Mouse (Mus musculus): Measurements from ENCODE around the gene Eva1b.

The Eva1b gene

DNA sequence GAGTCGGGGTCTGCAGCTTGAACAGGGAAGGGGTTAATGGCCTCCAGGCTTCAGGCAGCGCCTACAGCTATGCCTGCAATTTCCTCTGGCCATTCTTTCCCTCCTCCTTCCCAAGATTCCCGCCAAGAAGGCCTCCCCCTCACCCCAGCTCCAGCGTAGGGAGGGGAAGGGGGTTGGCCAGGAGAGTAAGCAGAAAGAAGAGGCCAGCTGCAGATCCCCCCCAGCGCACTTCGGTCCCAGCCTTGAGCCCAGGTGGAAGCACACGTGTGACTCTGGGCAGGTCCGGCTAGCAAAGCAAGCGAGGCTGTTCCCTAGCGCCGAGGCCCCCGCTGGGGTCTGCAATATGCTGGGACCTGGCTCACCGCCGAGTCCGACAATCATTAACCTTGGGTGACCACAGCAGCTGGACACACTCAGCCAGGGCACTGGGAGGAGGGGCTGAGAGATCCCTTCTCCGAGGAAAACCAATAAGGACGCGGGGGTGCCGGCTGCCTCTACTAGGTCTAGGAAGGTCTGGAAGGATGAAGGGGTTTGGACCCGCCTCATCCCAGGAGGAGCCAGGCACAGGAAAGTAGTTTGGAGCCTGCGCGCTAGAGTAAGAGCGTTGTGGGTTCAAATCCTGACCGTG, at the start of gene Eva1b:
TSS of gene Eva1b (plus strand) at position 212 of the 628 bp plus-strand sequence.
- in situ Hi-C loops (cut with MboI; ENCODE audit: low pct_unique_long_range_greater_than_20kb in 1 of 2, low sequenced_read_pairs in 2 of 2, unreplicated experiment in 1 of 2) = no loop called here

DNA sequence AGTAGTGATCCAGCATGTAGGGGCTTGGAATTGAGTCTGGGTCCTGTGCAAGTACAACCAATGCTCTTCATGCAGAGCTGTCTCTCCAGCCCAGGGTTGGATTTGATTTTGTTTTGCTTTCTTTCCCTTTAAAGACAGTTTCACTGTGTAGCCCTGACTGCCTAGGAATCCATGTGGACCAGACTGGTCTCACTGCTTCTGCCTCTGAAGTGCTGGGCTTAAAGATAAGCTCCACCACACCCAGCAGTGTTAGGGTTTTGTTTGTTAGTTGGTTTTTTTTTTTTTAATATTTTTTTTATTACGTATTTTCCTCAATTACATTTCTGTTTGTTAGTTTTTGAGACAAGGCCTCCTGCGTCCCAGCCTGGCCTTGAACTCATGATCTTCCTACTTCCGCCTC, 48.2 kb upstream of the Eva1b start:
- in situ Hi-C loops (cut with MboI; ENCODE audit: low pct_unique_long_range_greater_than_20kb in 1 of 2, low sequenced_read_pairs in 2 of 2, unreplicated experiment in 1 of 2) = loop anchor here in 1 of 2 experiments (5.0 kb wide), 1 partner anchor 58 kb away; no protein-coding TSS in a partner anchor

DNA sequence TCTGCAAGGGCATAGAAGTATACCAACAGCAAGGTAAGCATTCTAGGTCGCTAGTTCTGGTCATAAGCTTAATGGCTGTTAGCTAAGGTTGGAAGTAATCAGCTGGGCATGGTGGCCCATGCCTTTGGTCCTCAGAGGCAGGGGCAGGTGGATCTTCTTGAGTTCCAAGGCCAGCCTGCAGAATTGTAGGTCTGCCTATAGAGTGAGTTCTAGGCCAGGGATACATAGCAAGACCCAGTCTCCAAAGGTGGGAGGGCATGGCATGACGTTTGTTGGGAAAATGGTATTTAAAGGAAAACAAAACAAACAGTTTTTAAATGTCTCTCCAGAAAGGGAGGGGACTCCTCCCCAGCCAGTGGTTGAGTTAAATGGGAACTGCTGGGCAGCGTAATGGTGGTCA, 46.8 kb upstream of the Eva1b start:
- in situ Hi-C loops (cut with MboI; ENCODE audit: low pct_unique_long_range_greater_than_20kb in 1 of 2, low sequenced_read_pairs in 2 of 2, unreplicated experiment in 1 of 2) = no loop called here

DNA sequence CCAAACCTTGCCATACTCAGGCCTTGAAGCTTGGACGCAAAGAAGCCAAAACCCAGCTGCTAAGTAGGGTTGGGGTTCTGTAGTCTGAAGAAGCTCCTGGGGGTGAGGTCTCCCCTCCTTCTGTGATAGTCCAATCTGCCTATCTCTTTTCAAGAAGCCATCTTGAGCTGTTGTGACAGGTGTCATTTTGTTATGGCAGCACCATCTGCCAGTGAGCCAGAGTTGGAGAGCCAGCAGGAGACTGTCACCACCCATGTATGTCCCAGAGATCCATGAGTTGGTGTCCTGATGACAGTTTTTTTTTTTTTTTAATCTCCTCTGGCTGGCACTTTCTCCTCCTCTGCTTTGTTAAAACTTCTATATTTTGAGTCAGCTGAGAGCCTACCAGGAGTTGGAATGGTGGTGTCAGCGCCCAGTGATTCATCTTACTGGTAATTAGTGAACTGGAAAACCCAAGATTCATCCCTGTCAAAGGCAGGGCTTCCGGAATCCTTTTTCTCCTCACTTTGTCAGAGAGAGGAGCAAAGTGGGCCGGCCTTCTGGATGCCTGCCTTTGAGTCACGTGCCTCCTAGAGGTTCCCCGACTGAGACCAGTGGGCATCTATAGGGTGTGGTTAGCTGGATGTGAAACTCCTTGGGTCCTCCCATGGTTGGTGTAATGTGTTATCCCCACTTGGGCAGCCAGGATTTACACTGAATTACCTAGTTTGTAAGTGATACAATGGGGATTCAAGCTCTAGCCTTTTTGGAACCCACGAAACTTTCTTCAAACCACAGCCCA, 45.3 kb upstream of the Eva1b start:
- in situ Hi-C loops (cut with MboI; ENCODE audit: low pct_unique_long_range_greater_than_20kb in 1 of 2, low sequenced_read_pairs in 2 of 2, unreplicated experiment in 1 of 2) = no loop called here

DNA sequence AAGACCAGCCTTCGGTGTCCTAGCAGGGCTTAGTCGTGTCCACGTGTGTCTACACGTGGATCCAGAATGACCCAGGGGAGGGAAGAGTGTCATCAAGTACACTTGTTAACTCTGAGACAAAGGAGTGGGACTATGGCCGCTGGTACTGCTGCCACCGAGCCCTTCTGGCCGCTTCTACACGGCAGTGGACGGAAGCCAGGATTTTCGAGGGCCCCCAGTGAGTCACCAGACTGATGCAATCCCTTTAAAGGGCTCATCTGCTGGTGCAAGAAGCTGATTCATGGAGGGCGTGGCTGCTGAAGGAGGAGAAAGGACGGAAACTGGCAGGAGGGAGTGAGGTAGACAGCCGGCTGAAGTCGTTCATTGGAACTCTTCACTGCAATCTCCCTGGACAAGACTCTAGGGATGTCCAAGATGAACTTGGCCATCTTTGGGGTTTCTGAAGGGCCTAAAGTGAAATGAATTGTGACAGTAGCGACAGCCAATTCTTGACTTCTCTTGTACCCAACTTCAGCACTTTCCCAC, 44.4 kb upstream of the Eva1b start:
- in situ Hi-C loops (cut with MboI; ENCODE audit: low pct_unique_long_range_greater_than_20kb in 1 of 2, low sequenced_read_pairs in 2 of 2, unreplicated experiment in 1 of 2) = no loop called here

DNA sequence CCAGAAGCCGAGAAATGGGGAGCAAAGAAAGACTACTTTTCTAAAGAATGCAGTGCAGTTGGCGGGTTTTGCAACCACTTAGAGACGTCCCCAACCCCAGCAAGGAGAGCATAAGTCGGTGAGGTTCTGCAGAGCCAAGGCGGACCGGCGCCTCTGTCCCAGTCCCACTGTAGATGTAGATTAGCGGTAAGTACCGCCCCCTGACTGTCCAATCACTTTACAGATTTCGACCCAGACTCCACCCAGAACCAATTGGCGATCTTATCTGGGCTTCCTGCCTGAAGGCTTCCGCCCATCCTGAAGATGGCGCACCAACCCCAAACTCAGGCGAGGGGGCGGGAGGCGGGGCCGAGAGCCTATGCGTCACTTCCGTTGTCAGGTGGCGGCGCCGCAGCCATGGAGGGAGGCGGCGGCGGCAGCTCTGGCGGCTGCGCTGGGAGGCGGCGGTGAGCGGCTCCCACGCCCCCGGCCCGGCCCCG, 43.9 kb upstream of the Eva1b start, which contains the start of gene Stk40:
TSS of gene Stk40 (plus strand) at position 368 of the 479 bp plus-strand sequence.
- in situ Hi-C loops (cut with MboI; ENCODE audit: low pct_unique_long_range_greater_than_20kb in 1 of 2, low sequenced_read_pairs in 2 of 2, unreplicated experiment in 1 of 2) = no loop called here

DNA sequence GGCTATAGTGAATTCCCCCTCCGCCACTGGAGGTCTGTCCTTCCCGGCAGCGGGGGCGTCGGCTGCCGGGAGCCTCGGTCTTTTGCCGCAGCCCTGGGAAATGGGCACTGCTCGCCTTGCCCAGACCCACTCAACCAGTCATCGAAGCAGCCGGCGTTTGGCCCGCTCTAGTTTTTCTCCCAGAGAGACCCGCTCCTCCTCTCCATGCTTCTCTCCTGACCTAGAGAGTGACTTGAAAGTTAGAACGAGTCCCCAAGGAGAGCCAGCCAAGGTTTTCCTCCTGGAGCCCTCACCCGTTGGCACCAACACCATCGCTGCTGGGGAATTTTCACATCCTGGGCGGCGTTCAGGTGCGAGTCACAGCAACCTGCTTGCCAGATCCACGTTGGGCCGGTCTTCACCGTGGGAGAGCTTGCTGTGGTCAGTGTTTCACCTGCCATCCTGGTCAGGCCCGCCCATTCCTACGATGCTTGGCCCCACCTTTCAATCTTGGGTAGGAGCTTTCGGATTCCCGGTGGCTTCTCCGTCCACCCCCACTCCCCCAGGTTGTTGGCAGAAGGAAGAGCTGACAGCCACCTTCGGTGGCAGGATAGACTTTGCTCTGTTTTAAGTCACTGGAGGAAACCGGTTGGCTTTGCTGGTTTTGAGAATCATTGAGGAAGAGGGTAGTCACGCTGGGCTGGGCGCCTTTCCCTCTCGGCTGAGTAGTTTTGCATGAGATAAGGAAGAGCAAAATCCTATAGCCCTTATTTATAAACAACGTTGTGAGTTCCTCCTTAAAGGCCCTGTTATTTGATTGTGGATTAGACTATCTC, 43.1 kb upstream of the Eva1b start:
- in situ Hi-C loops (cut with MboI; ENCODE audit: low pct_unique_long_range_greater_than_20kb in 1 of 2, low sequenced_read_pairs in 2 of 2, unreplicated experiment in 1 of 2) = no loop called here

DNA sequence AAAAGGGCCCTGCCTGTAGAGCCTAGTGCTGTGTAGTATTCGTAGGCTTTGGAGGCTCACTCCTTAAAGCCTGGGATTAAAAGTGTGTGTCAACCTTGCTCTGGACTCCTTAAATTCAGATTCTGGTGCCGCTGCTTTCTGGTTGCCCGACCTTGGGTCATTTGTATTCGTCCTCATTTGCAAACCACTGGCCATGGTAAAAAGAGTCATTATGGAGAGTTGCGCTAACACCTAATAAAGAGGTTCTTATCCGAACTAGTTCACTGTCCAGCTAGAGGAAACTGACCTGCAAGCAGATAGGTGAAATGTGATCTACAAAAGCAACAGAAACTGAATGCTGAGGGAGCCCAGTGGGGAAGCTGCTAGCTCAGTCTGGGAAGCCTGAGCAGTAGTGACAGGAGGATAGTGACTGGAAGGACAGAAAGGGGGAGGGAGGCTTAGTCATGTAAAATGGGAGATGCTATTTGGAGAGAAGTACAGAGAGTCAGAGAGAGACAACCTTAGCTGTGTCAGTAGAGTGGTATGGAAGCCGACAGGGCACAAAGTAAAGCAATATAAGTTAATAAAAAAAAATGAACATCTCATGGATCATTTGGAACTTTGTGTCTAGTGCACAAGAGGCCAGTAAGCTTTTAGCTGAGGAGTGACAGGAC, 42.3 kb upstream of the Eva1b start:
- in situ Hi-C loops (cut with MboI; ENCODE audit: low pct_unique_long_range_greater_than_20kb in 1 of 2, low sequenced_read_pairs in 2 of 2, unreplicated experiment in 1 of 2) = no loop called here

DNA sequence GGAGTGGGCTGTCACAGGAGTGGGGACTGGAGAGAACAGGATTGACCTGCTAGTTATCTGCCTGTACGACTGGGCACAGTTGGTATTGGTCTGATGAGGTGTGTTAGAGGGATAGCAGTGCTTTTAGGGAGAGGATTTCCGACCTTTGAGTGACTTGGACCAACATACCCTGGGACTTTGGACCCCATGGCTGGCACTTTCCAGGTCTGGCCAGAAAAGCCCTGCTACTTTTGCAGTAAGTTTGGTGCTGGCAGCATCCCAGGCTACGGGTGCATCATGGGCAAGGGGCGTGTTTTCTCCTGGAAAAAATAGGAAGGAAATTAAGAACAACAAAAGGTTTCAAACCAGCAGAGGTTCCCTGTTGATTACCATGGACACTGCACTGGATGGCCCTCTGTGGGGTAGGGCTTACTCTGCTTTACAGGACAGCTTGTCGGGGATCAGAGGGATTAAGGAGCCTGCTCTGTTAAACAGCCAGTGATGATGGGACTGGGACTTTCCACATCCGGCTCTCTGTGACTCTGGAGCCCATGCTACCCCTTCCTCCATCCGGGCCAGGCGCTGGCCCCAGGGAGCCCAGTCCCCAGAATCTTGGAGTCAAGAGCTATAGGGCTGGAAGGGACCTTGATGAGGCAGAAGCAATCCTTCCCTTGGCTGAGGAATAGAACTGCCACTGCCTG, 39.3 kb upstream of the Eva1b start:
- in situ Hi-C loops (cut with MboI; ENCODE audit: low pct_unique_long_range_greater_than_20kb in 1 of 2, low sequenced_read_pairs in 2 of 2, unreplicated experiment in 1 of 2) = no loop called here

DNA sequence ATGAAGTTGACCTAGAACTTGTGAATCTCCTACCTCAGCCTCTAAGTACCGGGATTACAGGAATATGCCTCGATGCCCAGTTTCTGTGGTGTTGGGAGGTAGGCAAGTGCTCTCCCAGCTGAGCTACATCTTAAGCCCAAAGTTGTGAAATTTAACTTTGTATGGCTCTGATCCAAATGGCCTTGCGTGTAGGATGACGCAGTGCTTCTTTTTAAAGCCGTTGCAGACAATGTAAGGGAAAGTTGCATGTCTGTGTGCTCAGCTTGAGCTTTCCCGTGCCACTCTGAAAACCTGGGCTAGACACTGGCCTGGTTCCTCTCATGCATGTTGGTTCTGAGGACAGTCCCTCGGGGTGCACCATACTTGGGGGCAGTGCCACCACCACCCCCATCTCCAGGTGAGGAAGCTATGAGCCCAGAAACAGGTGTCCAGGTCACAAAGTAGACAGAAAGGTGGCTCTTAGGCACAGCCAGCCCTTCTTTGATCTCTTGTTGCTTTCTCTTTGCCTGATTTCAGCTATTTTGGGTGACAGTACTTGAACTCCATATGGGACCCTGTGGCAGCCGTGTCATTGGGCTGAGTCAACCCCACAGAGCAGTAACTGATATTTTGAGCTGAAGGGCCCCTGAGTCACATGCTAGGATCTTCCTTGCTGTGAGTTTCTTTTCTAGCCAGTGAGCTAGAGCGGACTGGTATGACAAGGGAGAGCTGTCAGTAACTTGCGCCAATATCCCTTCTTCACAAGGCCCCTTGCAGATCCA, 37.8 kb upstream of the Eva1b start:
- in situ Hi-C loops (cut with MboI; ENCODE audit: low pct_unique_long_range_greater_than_20kb in 1 of 2, low sequenced_read_pairs in 2 of 2, unreplicated experiment in 1 of 2) = no loop called here

DNA sequence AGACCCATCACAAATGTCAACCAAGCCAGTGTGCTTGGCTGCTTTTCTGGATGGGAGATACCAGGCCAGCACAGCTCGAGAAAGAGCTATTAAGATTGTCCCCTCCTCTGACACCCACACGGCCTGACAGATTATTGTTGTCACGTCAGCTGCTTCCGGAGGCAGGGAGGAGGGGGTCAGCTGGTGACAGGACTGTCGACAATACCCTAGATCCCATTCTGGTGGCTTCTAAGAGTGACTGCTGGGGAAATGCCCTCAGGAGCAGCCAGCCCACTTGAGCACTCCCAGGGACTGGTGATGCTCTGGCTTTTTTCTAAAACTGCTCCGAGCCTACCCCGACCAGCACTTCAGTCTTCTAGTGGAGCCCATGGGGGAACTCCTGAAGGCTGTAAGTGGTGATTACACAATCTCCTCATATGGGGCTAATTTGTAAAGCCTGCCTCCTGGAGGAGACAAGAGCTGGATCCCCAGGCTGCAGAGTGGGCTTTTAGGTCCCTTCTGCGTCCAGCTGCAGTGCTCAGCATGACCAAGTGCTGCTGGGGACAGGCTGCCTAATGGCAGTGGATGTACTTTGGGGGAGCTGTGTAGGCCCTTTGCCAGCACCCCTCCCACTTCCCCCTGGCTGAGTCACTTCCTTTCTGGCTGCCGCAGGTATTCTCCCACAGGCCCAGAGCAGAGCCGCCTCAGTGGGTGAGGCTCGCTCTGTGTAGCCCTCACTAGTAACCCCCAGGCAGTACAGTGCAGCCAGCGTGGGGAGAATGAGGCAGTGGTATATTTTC, 37.0 kb upstream of the Eva1b start:
- in situ Hi-C loops (cut with MboI; ENCODE audit: low pct_unique_long_range_greater_than_20kb in 1 of 2, low sequenced_read_pairs in 2 of 2, unreplicated experiment in 1 of 2) = no loop called here

DNA sequence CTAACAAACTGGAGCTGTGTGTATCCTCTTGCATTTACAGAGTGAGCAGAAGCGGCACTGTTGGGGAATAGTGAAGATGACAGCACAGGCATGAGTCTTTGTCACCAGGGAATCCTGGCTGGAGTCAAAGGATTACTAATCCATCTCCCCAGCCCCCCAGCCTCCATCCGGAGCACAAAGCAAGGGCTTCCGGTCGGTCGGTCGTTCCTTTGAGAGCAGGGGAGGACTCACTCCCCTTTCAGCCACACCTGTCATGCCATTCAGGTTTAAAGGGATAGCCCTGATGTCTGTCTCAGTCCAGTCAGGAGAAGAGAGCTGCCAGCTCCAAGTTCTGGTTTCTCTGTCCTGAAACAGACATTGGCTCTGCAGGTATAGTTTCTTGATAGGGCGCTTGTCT, 36.4 kb upstream of the Eva1b start:
- in situ Hi-C loops (cut with MboI; ENCODE audit: low pct_unique_long_range_greater_than_20kb in 1 of 2, low sequenced_read_pairs in 2 of 2, unreplicated experiment in 1 of 2) = no loop called here

DNA sequence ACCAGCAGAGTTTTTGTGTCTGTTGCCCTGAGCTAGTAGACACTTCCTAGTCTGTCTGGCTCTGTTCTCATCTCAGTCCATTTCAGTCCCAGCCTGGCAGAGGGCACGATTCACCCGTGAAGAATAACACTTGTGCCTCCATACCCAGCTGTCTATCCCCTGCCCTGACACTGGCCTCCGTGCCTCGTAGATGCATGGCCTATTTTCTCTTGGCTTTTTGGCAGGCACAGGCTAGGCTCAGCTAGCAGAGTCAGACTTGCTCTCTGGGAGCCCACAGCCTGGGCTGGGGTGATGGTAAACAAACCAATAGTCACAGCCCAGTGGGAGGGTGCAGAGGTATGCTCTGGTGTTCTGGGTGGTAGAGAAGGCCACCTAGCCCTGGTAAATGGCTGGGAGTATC, 34.3 kb upstream of the Eva1b start:
- in situ Hi-C loops (cut with MboI; ENCODE audit: low pct_unique_long_range_greater_than_20kb in 1 of 2, low sequenced_read_pairs in 2 of 2, unreplicated experiment in 1 of 2) = no loop called here

DNA sequence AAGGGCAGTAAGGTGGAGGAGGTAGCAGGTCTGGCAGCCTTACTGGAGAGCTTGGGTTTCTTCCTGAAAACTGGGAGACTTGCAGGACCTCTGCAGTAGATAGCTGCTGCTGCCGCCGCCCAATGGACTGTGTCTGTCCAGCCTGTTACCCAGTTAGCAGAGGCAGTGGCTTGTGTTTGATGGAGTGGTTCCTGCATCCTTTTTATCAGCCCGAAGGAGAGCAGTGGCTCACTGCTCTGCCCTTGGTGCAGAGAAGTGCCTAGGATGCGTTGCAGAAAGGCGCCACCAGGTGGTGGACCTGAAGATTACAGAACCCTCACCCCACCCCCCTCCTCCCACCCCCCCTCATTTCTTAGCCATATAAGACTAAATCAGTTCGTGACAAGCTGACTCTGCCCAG, 33.6 kb upstream of the Eva1b start:
- in situ Hi-C loops (cut with MboI; ENCODE audit: low pct_unique_long_range_greater_than_20kb in 1 of 2, low sequenced_read_pairs in 2 of 2, unreplicated experiment in 1 of 2) = no loop called here

DNA sequence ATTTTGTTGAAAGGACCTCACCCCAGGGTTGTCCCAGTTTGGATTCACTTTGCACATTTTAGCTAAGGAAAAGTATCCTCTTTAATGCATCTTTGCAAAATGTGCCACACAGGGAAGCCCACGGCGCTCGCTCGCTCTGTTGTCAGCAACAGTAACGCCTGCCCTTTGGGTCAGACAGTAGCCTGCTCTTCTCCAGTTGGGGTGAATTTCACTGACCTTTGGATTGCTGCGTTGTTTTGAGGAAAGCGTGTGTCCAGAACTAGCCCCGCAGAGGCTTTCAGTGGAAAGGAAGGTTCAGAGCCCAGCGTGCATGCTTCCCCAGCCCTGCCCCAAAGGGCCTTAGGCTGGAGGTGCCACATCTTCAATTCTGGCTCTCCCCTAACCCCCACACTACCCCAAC, 32.1 kb upstream of the Eva1b start:
- in situ Hi-C loops (cut with MboI; ENCODE audit: low pct_unique_long_range_greater_than_20kb in 1 of 2, low sequenced_read_pairs in 2 of 2, unreplicated experiment in 1 of 2) = no loop called here

DNA sequence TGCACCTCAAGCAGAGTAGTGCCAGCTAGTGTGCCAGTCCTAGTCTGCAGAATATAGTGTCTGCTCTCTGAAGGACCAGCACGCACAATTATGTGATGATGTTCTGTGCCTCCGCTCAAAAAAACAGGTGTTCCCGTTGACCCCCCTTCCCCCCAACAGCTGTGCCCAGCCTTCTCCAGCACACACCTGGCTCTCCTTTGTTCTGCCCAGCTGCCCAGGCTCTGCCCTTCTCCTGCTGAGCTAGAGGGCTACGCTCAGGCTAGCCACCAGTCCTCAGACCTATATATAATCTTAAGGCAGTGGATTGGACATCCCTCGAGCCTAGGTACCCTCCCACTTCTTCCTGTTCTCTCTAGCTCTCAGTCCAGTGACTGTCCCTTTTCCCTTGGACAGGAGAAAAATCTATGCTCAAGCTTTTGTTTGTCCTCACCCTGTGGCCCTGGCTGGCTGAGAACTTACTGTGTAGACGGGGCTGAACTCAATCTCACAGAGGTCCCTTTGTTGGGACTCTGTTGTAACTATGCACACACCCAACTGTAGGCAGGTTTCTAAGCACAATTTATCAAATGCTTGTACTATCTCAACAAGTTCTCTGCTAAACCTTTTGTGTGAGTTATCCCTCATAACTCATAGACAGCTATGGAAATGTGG, 31.5 kb upstream of the Eva1b start:
- in situ Hi-C loops (cut with MboI; ENCODE audit: low pct_unique_long_range_greater_than_20kb in 1 of 2, low sequenced_read_pairs in 2 of 2, unreplicated experiment in 1 of 2) = no loop called here

Data from mouse embryonic stem cell (cell line).